Mouse (Mus musculus): ENCODE data around the gene St8sia4.
"Not testable (repeated sequence)": the region's sequence is repeated elsewhere in the genome, so short reads cannot be mapped to it uniquely, and the experiment has no call there.

The St8sia4 gene

GRCm38 (mm10) chr1:95596825-95597224 lies 70.5 kb downstream of the St8sia4 start:
- no peak for DNase-seq (ENCODE audit: low read depth, low spot score)

- DNase-seq (ENCODE audit: low read depth, low spot score) = no peak
Measured at GRCm38 (mm10) chr1:95591101-95591500, 76.3 kb downstream of the St8sia4 start.

GRCm38 (mm10) chr1:95590108-95590507 lies 77.3 kb downstream of the St8sia4 start:
- DNase-seq (ENCODE audit: low read depth, low spot score) = no peak

- DNase-seq (ENCODE audit: low read depth, low spot score) = no peak
Measured at GRCm38 (mm10) chr1:95589471-95589870, 77.9 kb downstream of the St8sia4 start.

- DNase-seq (ENCODE audit: low read depth, low spot score) = no peak
Measured at GRCm38 (mm10) chr1:95583310-95583709, 84.1 kb downstream of the St8sia4 start.

GRCm38 (mm10) chr1:95582264-95582663 lies 85.1 kb downstream of the St8sia4 start:
- DNase-seq (ENCODE audit: low read depth, low spot score) = no peak

GRCm38 (mm10) chr1:95572619-95573540 lies 94.5 kb downstream of the St8sia4 start:
- DNase-seq (ENCODE audit: low read depth, low spot score) = peak; percentile 7

- DNase-seq (ENCODE audit: low read depth, low spot score) = no peak
Measured at GRCm38 (mm10) chr1:95571106-95571505, 96.3 kb downstream of the St8sia4 start.

- DNase-seq (ENCODE audit: low read depth, low spot score) = not testable (repeated sequence)
Measured at GRCm38 (mm10) chr1:95554556-95554955, 112.8 kb downstream of the St8sia4 start.

GRCm38 (mm10) chr1:95541460-95541859 lies 125.9 kb downstream of the St8sia4 start:
- DNase-seq (ENCODE audit: low read depth, low spot score) = no peak
